Mouse (Mus musculus): ENCODE data around the gene Ccr8. TPM values are rescaled to one million over a fixed set of nuclear protein-coding genes. Genes with fewer than 3 reads are reported as not detected.

Gene Ccr8
- 100 to 1,000 TPM in 1 of 2 experiments, 10 to 100 TPM in 1; 72.1 to 138 TPM for polyA plus RNA-seq (2017; shearing (Covaris generic))

DNA sequence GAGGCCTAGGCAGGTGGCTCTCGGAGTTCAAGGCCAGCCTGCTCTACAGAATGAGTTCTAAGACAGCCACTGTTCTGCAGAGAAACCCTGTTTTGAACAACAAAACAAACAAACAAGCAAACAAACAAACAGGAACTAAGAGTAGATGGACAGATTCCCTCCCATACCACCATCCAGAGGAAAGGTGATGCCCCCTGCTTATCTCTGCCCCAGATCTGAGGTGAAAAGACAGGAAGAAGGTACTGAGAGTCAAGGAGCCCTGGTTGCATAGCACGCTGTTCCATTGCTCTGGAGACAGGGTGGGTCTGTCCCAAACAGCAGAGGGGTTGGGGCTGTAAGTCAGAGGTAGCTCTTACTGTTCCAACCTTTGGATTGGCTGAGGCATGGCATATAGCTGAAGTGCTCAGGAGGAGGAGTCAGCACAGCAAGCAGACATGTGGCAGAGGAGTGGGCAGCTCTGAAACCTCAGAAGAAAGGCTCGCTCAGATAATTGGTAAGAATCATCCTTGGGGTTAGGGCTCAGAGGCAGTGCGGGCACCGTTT, at the start of gene Ccr8:
TSS of gene Ccr8 (plus strand) at position 419 of the 543 bp plus-strand sequence.

DNA sequence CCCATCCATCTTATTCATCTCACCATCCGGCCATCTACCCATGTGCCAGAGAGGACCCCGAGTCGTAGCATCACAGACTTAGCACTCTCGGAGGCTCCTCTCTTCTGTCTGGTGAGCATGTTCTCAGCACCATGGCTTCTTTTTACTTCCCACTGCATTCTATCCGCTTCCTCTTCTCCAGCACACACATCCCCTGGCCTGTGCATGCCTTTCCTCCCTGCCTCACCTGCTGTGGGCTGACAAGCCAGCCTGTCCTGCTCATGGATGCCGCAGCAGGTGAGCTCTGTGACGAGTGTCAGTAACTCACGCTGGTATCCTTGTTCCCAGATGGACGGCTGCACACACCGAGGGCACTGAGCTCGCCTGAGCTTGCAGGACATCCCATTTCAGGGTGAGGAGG, 22.1 kb upstream of the Ccr8 start, which contains the start of gene Cx3cr1:
TSS of gene Cx3cr1 (minus strand) at position 101 of the 400 bp plus-strand sequence.

DNA sequence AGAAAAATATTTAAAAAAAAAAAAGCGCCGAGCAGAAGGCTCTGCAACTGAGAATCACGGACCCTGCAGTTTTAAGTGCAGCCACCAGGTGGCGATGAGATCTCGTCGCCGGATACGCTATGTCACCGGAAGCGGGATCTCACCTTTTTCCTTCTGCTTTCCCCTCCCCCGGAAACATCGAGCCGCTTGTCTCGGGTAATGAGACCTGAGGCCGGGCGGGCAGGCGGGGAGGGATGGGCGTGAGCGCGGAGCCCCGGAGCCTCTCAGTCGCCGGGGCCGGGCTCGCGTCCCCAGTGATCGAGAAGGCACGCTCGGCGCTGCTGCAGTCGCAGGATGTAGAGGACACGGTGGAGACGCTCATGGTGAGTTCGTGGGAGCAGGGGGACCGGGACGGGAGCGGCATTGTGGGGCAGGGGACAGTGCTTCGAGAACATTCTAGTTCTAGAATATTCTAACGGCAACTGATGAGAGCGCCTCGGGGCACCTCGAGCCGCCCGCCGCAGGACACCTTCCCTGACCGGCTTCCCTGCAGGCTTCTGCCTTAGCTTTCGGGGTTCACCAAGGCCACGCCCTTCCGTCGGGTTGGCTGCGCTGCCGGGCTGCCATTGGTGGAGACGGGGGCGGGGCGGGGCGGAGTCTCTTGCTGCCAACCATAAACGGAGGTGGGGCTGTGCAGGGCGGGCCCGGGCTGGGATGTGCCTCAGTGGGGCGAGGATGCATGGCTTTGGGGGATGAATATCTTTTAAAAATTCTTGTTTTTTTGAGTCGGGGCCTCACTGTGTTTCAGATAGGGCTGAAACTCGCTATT, 18.5 kb downstream of the Ccr8 start, which contains the start of gene Slc25a38:
TSS of gene Slc25a38 (plus strand) at position 164 of the 808 bp plus-strand sequence.

DNA sequence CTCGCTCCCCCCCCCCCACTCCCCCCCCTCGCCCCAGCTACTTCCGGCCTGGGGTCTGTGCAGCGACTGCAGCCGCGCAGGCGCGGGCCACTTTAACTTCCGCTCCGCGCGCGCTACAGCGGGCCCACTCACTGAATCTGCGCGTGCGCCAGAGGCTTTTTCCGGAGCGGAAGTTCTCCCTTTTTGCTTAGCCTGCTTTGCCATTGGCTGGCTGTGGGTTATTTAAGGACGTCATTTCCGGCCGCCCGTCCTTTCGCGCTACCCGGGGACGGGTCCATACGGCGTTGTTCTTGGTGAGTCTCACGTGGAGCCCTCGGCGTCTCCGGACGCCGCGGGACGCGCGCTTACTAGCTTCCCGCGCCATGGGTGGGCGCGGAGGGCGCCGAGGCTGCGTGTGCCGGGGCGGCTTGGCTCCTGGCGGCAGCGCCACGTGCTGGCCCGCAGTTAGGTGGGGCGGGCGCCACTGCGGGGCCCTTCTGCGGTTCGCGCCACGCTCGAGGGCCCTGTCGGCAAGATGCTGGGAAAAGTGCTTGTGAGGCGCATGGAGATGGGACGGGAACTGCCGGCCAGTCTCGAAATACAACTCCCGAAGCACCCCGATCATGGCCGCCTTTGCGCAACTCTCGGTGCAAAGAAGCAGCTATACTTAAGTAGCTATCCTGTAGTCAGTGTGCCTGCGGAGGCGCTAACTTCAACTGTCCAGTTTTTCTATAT, 35.8 kb downstream of the Ccr8 start, which contains the start of gene Rpsa:
TSS of gene Rpsa (plus strand) at position 152 of the 714 bp plus-strand sequence.

Other genes with a start within 250 kb of the Ccr8 start
- 10 to 100 TPM; 45.5 to 52.8 TPM for gene Wdr48, start 197.2 kb upstream of the Ccr8 start, polyA plus RNA-seq (2017; shearing (Covaris generic))
- 10 to 100 TPM in 1 of 2 experiments, 1 to 10 TPM in 1; 6.1 to 10.3 TPM for gene Gorasp1, start 154.5 kb upstream of the Ccr8 start, polyA plus RNA-seq (2017; shearing (Covaris generic))
- under 1 TPM in 1 of 2 experiments, not detected in 1; 0.08 TPM for gene Ttc21a, start 154.5 kb upstream of the Ccr8 start, polyA plus RNA-seq (2017; shearing (Covaris generic))
- 10 to 100 TPM; 57.4 to 66.5 TPM for gene Csrnp1, start 107.5 kb upstream of the Ccr8 start, polyA plus RNA-seq (2017; shearing (Covaris generic))
- gene Xirp1, start 68.5 kb upstream of the Ccr8 start, polyA plus RNA-seq (2017; shearing (Covaris generic)) = under 1 TPM in 1 of 2 experiments, not detected in 1; 0.34 TPM
- gene Cx3cr1, start 22.2 kb upstream of the Ccr8 start, polyA plus RNA-seq (2017; shearing (Covaris generic)) = under 1 TPM; 0.14 to 0.42 TPM
- 10 to 100 TPM; 38.4 to 49.7 TPM for gene Slc25a38, start 18.3 kb downstream of the Ccr8 start, polyA plus RNA-seq (2017; shearing (Covaris generic))
- gene Rpsa, start 35.6 kb downstream of the Ccr8 start, polyA plus RNA-seq (2017; shearing (Covaris generic)) = 1,000 to 10,000 TPM; 1,386 to 2,021 TPM
- under 1 TPM in 1 of 2 experiments, not detected in 1; 0.75 TPM for gene Mobp, start 57.6 kb downstream of the Ccr8 start, polyA plus RNA-seq (2017; shearing (Covaris generic))
- gene Myrip, start 209.4 kb downstream of the Ccr8 start, polyA plus RNA-seq (2017; shearing (Covaris generic)) = not detected

All from activated CD4-positive, CD25-positive, alpha-beta regulatory T cell (primary cell).